Mouse (Mus musculus): ENCODE data around the gene Vac14.
"Not testable (repeated sequence)": the region's sequence is repeated elsewhere in the genome, so short reads cannot be mapped to it uniquely, and the experiment has no call there.

The Vac14 gene

GRCm38 (mm10) chr8:110648577-110648976 is 30.2 kb downstream of the Vac14 start:
- DNase-seq (ENCODE audit: low read depth) = no peak

- DNase-seq (ENCODE audit: low read depth) = no peak
Observed at GRCm38 (mm10) chr8:110649286-110649685, 30.9 kb downstream of the Vac14 start.

GRCm38 (mm10) chr8:110650838-110651237 is 32.5 kb downstream of the Vac14 start:
- no peak for DNase-seq (ENCODE audit: low read depth)

- no peak for DNase-seq (ENCODE audit: low read depth)
Observed at GRCm38 (mm10) chr8:110651847-110652246, 33.5 kb downstream of the Vac14 start.

- DNase-seq (ENCODE audit: low read depth) = no peak
Observed at GRCm38 (mm10) chr8:110654075-110655060, 36.0 kb downstream of the Vac14 start.

- DNase-seq (ENCODE audit: low read depth) = no peak
Observed at GRCm38 (mm10) chr8:110655827-110656226, 37.4 kb downstream of the Vac14 start.

- DNase-seq (ENCODE audit: low read depth) = no peak
Observed at GRCm38 (mm10) chr8:110657661-110658060, 39.3 kb downstream of the Vac14 start.

- DNase-seq (ENCODE audit: low read depth) = no peak
Observed at GRCm38 (mm10) chr8:110660121-110660520, 41.7 kb downstream of the Vac14 start.

- no peak for DNase-seq (ENCODE audit: low read depth)
Observed at GRCm38 (mm10) chr8:110662545-110662944, 44.2 kb downstream of the Vac14 start.

- no peak for DNase-seq (ENCODE audit: low read depth)
Observed at GRCm38 (mm10) chr8:110663015-110663742, 44.8 kb downstream of the Vac14 start.

- DNase-seq (ENCODE audit: low read depth) = no peak
Observed at GRCm38 (mm10) chr8:110664202-110664896, 46.0 kb downstream of the Vac14 start.

- no peak for DNase-seq (ENCODE audit: low read depth)
Observed at GRCm38 (mm10) chr8:110665000-110665399, 46.6 kb downstream of the Vac14 start.

- DNase-seq (ENCODE audit: low read depth) = not testable (repeated sequence)
Observed at GRCm38 (mm10) chr8:110667590-110668177, 49.3 kb downstream of the Vac14 start.

GRCm38 (mm10) chr8:110669932-110670628 is 51.7 kb downstream of the Vac14 start:
- DNase-seq (ENCODE audit: low read depth) = no peak

GRCm38 (mm10) chr8:110671309-110671708 is 52.9 kb downstream of the Vac14 start:
- no peak for DNase-seq (ENCODE audit: low read depth)

- DNase-seq (ENCODE audit: low read depth) = no peak
Observed at GRCm38 (mm10) chr8:110672133-110672532, 53.7 kb downstream of the Vac14 start.

GRCm38 (mm10) chr8:110673168-110673567 is 54.8 kb downstream of the Vac14 start:
- DNase-seq (ENCODE audit: low read depth) = no peak

GRCm38 (mm10) chr8:110674589-110674988 is 56.2 kb downstream of the Vac14 start:
- DNase-seq (ENCODE audit: low read depth) = no peak

GRCm38 (mm10) chr8:110676702-110677101 is 58.3 kb downstream of the Vac14 start:
- DNase-seq (ENCODE audit: low read depth) = no peak

GRCm38 (mm10) chr8:110677174-110677660 is 58.8 kb downstream of the Vac14 start:
- no peak for DNase-seq (ENCODE audit: low read depth)

- DNase-seq (ENCODE audit: low read depth) = no peak
Observed at GRCm38 (mm10) chr8:110678989-110679388, 60.6 kb downstream of the Vac14 start.
